Mouse (Mus musculus) small intestine, adult 2 months (tissue): ENCODE data around the gene Gm42372.

ENCODE experiments used
- CTCF ChIP-seq: fragments of 200-500 bp; IDR thresholded peaks from 2 replicates; pipeline ENCODE4 v1.5.1; 2012; ENCODE audit warnings: low read depth, mild to moderate bottlenecking, control low read depth, inconsistent platforms, low read length, moderate library complexity, mixed read lengths; ENCODE audit not compliant: insufficient replicate concordance, insufficient read length; ENCODE audit errors: extremely low read depth
- POLR2A ChIP-seq: fragments of 200-500 bp; IDR thresholded peaks from 2 replicates; pipeline ENCODE4 v1.6.1; 2012; ENCODE audit warnings: low read depth, mild to moderate bottlenecking, control low read depth, inconsistent platforms, low read length, moderate library complexity

GRCm38 (mm10) chr7:16968414-16968813 is 14.5 kb upstream of the Gm42372 start:
- no peak for TF ChIP-seq POLR2A
- TF ChIP-seq CTCF, result no peak
